Mouse (Mus musculus) cerebellum, adult 2 months (tissue): Measurements from ENCODE around the gene Traf1. TPM values are rescaled to one million over a fixed set of nuclear protein-coding genes. Genes with fewer than 3 reads are reported as not detected.

ENCODE experiments used
- DNase-seq, 2 experiments: peaks; one replicate each; pipeline ENCODE4 v3.0.0; 2021
- H3K27ac ChIP-seq: fragments of 200-500 bp; 2 replicates; pipeline ENCODE4 v1.5.1; 2012; ENCODE audit warnings: low read length, control low read depth, inconsistent platforms; ENCODE audit not compliant: insufficient read depth
- H3K27me3 ChIP-seq: fragments of 200-500 bp; 2 replicates; pipeline ENCODE4 v1.6.1; 2012; ENCODE audit warnings: inconsistent platforms, mild to moderate bottlenecking, low read length, moderate library complexity; ENCODE audit not compliant: control insufficient read depth, insufficient read depth
- H3K4me1 ChIP-seq: fragments of 200-500 bp; 2 replicates; pipeline ENCODE4 v1.6.1; 2011; ENCODE audit warnings: low read length; ENCODE audit not compliant: control insufficient read depth, insufficient read depth
- H3K4me3 ChIP-seq: fragments of 200-500 bp; replicated peaks from 2 replicates; pipeline ENCODE3; 2011; ENCODE audit warnings: mild to moderate bottlenecking, low read depth, low read length, control low read depth; ENCODE audit not compliant: insufficient read depth
- CTCF ChIP-seq: fragments of 200-500 bp; IDR thresholded peaks from 2 replicates; pipeline ENCODE4 v1.5.1; 2011; ENCODE audit warnings: low read depth, mild to moderate bottlenecking, control low read depth, low read length, moderate library complexity, borderline replicate concordance; ENCODE audit not compliant: insufficient read depth
- POLR2A ChIP-seq: fragments of 200-500 bp; IDR thresholded peaks from 2 replicates; pipeline ENCODE4 v1.6.1; 2011; ENCODE audit warnings: low read length, control low read depth, borderline replicate concordance; ENCODE audit not compliant: insufficient read depth
- WGBS: fragments of 180-500 bp; shearing (Covaris S2); methylation state at CpG from one replicate; pipeline ENCODE4 v1.1.7; 2018; 5-methylcytosine and 5-hydroxymethylcytosine counted together
- polyA plus RNA-seq: library from polyadenylated mRNA; depleted of rRNA; stranded (reverse); fragments of >200 nt; gene quantifications from 2 replicates; pipeline ENCODE4 v1.2.3, GENCODE M21; 2012

Gene Traf1
- polyA plus RNA-seq, 1 experiment, result 8.4 TPM

DNA sequence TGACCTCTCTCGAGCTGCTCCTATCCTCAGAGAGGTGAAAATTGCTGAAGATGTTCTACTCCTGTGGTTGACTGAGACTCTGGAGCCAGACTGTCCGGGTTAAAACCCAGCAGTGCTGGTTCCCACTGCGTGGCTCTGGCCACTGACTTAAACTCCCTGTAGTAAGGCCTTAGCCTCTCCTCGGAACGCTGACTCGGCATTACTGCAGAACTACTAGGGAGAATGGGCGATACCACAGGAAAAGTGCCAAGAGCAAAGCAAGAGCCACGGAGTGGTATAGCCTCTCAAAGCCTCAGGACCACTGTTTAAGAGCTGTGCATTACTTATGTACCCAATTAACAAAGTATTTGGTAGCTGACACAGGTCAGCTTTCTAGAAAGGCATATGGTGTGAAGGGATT is 23.3 kb upstream of the Traf1 start:
- WGBS, result 80% methylated on average over 8 of the region's 8 CpGs
- peaks cover 5% of the 10 kb centered on the region for H3K4me1 ChIP-seq

DNA sequence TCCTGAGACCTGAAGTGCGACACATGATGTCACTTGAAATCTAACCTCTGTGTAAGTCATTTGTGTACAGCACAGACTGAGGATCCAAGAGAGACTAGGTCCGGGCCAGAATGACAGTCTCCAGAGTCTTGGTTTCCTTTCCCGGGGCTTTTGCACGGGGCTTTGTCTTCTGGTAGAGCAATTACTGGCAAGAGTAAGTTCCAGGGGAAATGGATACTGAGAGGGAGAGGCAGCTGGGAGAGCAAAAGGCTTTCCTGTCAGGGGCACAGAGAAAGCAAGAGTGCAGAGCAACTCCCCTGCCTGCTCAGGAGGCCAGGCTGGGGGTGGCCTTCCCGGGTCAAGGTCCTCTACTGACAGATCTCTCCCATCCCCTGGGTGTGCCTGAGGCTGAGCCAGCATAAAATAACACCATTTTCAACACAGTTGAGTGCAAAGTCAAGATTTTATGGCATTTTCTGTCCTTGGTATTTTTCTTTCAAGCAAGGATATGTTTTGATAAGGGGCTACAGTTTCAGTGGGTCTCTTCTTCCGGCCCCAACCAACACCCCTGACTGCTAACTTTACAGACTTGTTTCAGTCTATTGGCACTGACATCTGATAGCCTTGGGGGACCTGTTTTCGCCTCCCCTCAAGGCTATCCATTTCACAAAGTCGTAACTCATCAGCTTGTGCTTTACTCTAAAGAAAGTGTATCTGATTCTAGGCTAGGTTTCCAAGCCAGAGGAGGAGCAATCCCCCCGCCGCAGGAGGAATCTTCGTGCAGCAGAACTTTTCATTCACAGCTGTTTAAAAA is 21.5 kb upstream of the Traf1 start:
- Histone ChIP-seq H3K4me1 (peaks cover 5% of the 10 kb centered on the region), H3K4me3 (no peak overlapping the region), H3K27ac (no peak overlapping the region), H3K27me3 (no peaks in the 10 kb centered on the region)
- TF ChIP-seq CTCF, result no peak
- TF ChIP-seq POLR2A, result no peak
- 72% methylated on average over 11 of the region's 11 CpGs for WGBS
- no peak for DNase-seq

More for the DNA sequence above, 23.3 kb upstream of the Traf1 start:
- no peak for DNase-seq
- Histone ChIP-seq H3K4me3 (no peak overlapping the region), H3K27me3 (no peaks in the 10 kb centered on the region), H3K27ac (no peak overlapping the region)
- TF ChIP-seq POLR2A (no peak), CTCF (no peak)

DNA sequence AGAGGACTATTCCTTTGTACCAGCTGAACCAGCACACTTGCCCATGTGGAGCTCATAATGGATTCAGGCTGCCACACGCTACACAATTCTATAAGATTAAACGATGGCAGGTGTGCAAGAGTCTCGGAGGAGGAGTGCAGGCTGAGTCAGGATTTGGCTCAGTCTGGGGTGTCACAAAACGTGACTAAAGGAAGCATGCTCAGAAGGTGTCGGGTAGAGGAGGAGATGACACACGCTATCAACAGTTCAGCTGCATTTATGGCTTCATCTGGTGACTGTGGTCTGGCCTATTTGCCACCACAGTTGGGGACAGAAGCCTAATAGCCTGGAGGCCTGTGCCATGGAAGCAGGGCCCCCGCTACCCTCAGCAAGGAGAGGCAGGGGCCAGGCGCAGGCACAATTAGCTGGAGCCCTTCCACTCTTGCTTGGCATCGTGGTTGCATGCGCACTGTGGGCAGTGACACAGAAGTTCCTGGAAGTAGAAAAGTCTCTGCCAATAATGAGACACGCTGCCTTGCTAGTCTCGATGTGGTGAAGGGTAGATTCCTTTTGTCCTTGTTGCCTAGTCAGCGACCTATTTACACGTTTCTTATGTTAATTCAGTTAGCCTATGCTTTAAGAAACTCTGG is 20.6 kb upstream of the Traf1 start:
- WGBS, result 35% methylated on average over 14 of the region's 14 CpGs
- no peak for DNase-seq
- Histone ChIP-seq H3K27ac (no peak overlapping the region), H3K27me3 (no peaks in the 10 kb centered on the region), H3K4me3 (no peak overlapping the region), H3K4me1 (peaks cover 5% of the 10 kb centered on the region)
- TF ChIP-seq CTCF, result no peak
- TF ChIP-seq POLR2A, result no peak

DNA sequence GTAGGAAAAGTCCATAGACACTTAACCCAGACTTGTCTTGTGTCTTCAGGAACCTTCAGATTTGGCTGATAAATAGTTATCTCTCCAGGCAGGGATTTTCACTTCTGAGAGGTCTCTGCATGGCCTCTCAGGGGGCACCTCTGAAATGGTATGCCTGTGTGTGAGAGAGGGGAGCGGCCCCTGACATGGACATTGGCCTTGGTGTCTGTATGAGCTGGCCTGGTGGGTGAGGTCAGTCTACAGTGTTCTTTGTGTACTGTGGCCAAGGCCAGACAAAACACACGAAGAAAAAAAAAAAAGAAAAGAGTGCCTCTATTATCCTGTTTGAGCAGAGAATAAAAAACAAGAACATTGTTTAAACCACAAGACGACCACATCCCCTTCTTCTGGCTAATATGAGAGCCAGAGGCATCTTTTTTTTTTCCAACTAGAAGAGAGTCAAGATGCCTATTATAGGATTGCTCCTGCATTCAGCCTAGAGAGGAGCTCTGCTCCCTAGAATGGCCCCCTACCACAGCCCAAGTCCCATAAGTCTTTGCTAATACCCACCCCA is 18.0 kb upstream of the Traf1 start:
- 68% methylated on average over 3 of the region's 3 CpGs for WGBS
- H3K4me1 ChIP-seq, result peaks cover 5% of the 10 kb centered on the region
- no peaks in the 10 kb centered on the region for H3K27me3 ChIP-seq
- H3K27ac ChIP-seq, result no peak overlapping the region
- no peak for DNase-seq
- no peak for TF ChIP-seq CTCF
- TF ChIP-seq POLR2A, result no peak
- no peak overlapping the region for H3K4me3 ChIP-seq

DNA sequence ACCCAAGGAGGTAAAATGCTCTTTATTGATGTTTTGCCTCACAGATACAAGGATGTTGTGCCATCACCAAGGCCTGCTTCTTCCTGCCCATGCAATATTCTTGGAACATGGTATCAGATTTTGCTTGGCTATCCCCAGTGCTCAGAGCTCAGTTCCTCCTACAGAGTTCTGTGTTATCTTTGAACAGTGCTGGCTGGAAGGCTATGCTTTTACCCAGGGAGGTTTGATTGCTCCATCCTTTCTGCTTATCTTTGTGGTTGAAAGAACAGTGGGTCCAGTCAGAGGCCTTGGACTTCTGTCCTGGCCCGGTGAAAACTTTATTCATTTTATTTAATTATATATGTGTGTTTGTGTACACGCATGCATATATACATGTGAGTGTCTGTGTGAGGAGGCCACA is 16.7 kb upstream of the Traf1 start:
- Histone ChIP-seq H3K27me3 (no peaks in the 10 kb centered on the region), H3K4me1 (peaks cover 5% of the 10 kb centered on the region), H3K27ac (no peak overlapping the region), H3K4me3 (no peak overlapping the region)
- 99% methylated on average over 2 of the region's 2 CpGs for WGBS
- TF ChIP-seq CTCF, result no peak
- TF ChIP-seq POLR2A, result no peak
- DNase-seq, result no peak

- WGBS, result 80% methylated on average over 8 of the region's 8 CpGs
Observed at GRCm38 (mm10) chr2:34976945-34977658, 15.5 kb upstream of the Traf1 start.

DNA sequence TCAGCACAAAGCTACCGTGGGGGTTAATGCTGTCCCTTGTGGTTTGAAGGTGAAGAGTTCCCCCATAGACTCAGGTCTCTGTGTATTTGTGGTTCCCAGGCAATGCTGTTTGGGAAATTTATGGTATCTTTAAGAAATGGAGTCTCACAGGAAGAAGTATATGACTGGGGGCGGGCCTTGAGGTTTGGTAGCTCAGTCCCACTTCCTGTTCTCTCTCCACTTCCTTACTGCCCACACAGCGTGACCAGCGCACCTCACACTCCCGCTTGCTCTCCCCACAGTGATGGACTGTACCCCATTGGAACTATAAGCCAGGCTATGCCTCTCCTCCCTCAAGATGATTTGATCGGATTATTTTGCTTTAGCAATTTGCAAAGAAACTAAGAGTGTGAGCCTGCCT is 14.9 kb upstream of the Traf1 start:
- WGBS, result 93% methylated on average over 6 of the region's 6 CpGs
- no peaks in the 10 kb centered on the region for H3K27me3 ChIP-seq
- no peak for DNase-seq
- TF ChIP-seq POLR2A, result no peak
- no peak for TF ChIP-seq CTCF
- H3K4me3 ChIP-seq, result no peak overlapping the region
- H3K4me1 ChIP-seq, result no peaks in the 10 kb centered on the region
- H3K27ac ChIP-seq, result no peak overlapping the region

More at GRCm38 (mm10) chr2:34976945-34977658, 15.5 kb upstream of the Traf1 start:
- DNase-seq, result no peak
- Histone ChIP-seq H3K27ac (no peak overlapping the region), H3K4me1 (peaks cover 1% of the 10 kb centered on the region), H3K4me3 (no peak overlapping the region), H3K27me3 (no peaks in the 10 kb centered on the region)
- no peak for TF ChIP-seq CTCF
- TF ChIP-seq POLR2A, result no peak

GRCm38 (mm10) chr2:34973087-34973486 is 11.5 kb upstream of the Traf1 start:
- H3K4me1 ChIP-seq, result peaks cover 7% of the 10 kb centered on the region; the same call in 1 of the 2 replicates
- H3K27me3 ChIP-seq, result no peaks in the 10 kb centered on the region
- WGBS, result 88% methylated on average over 8 of the region's 8 CpGs
- TF ChIP-seq CTCF (no peak), POLR2A (no peak)
- H3K27ac ChIP-seq, result no peak overlapping the region
- no peak overlapping the region for H3K4me3 ChIP-seq
- no peak for DNase-seq
